Mouse (Mus musculus) testis, adult 2 months (tissue): ENCODE data around the gene Ckap4.

Experiments
- CTCF ChIP-seq: fragments of 200-500 bp; IDR thresholded peaks from 2 replicates; pipeline ENCODE4 v1.5.1; 2012; ENCODE audit warnings: low read depth, mild to moderate bottlenecking, inconsistent platforms, low read length, moderate library complexity; ENCODE audit not compliant: control insufficient read depth, insufficient read depth, insufficient replicate concordance
- POLR2A ChIP-seq: fragments of 200-500 bp; IDR thresholded peaks from 2 replicates; pipeline ENCODE4 v1.6.1; 2012; ENCODE audit warnings: low read depth, mild to moderate bottlenecking, inconsistent platforms, low read length, moderate library complexity; ENCODE audit not compliant: control insufficient read depth

- TF ChIP-seq CTCF (no peak), POLR2A (no peak)
Observed at GRCm38 (mm10) chr10:84535859-84536258, 2.0 kb upstream of the Ckap4 start.
